Mouse (Mus musculus) hindbrain, embryonic 13.5 days (tissue): ENCODE measurements around the gene Ppp1r12b. TPM values are rescaled to one million over a fixed set of nuclear protein-coding genes. Genes with fewer than 3 reads are reported as not detected.

Experiments
- ATAC-seq: fragments of 200-750 bp; cut with Nextera tagmentation; 2 replicates; pipeline ENCODE4 v1.8.0; 2017; ENCODE audit warnings: moderate TSS enrichment; ENCODE audit not compliant: low FRiP score
- H3K27ac ChIP-seq: fragments of 300-500 bp; sonication (generic); 2 replicates; pipeline ENCODE4 v1.5.1; 2015; ENCODE audit warnings: inconsistent platforms, mild to moderate bottlenecking, moderate library complexity
- H3K27me3 ChIP-seq: fragments of 300-500 bp; sonication (generic); 2 replicates; pipeline ENCODE4 v1.6.1; 2015; ENCODE audit warnings: mild to moderate bottlenecking, inconsistent platforms
- H3K36me3 ChIP-seq: fragments of 300-500 bp; sonication (generic); 2 replicates; pipeline ENCODE4 v1.6.1; 2015; ENCODE audit warnings: mild to moderate bottlenecking, inconsistent platforms
- H3K4me1 ChIP-seq: fragments of 300-500 bp; sonication (generic); replicated peaks from 2 replicates; pipeline ENCODE4 v1.6.1; 2015; ENCODE audit warnings: inconsistent platforms
- H3K4me2 ChIP-seq: fragments of 300-500 bp; sonication (generic); 2 replicates; pipeline ENCODE4 v1.6.1; 2015; ENCODE audit warnings: inconsistent platforms, mild to moderate bottlenecking, moderate library complexity
- H3K4me3 ChIP-seq: fragments of 300-500 bp; sonication (generic); 2 replicates; pipeline ENCODE4 v1.5.1; 2015; ENCODE audit warnings: mild to moderate bottlenecking, inconsistent platforms
- H3K9ac ChIP-seq: fragments of 300-500 bp; sonication (generic); 2 replicates; pipeline ENCODE4 v1.6.1; 2015; ENCODE audit warnings: mild to moderate bottlenecking, inconsistent platforms
- H3K9me3 ChIP-seq: fragments of 300-500 bp; sonication (generic); 2 replicates; pipeline ENCODE4 v1.6.1; 2016; ENCODE audit warnings: inconsistent platforms
- WGBS: fragments of 180-500 bp; shearing (Covaris S2); methylation state at CpG from one replicate; pipeline ENCODE4 v1.1.7; 2015; 5-methylcytosine and 5-hydroxymethylcytosine counted together
- polyA plus RNA-seq: library from polyadenylated mRNA; unstranded; fragments of >200 nt; fragmentation: Nextera tagmentation; extraction: Ambion mirVana; gene quantifications from 2 replicates; pipeline ENCODE4 v1.2.1, GENCODE M21; 2015

Gene Ppp1r12b
- polyA plus RNA-seq, 1 experiment from 2014 or later: 12.4 TPM

DNA sequence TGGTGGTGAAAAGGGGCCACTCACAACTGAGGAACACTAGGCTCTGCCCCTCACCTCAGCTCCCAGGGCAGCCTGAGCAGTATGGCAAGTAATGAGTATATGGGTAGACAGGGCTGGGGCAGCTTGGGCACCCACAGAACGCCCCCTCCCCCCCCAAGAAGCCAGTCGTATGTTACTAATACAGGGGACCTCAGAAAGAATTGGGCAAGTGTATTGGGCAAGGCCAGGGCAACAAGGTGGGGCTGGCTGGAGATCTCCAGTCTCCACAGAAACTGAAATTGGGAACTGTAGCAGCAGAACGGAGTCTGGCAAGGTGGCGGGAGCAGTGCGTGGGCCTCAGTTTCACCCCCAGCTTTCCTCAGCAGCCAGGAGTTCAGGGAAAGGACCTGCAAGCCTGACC is 203.3 kb downstream of the Ppp1r12b start:
- ATAC-seq: no peak
- 0 out of 2 replicates have a peak, but pooled peaks cover 1% of the 10 kb centered on the region for H3K27me3 ChIP-seq
- H3K4me3 ChIP-seq: no peak overlapping the region
- no peak overlapping the region for H3K4me2 ChIP-seq
- 87% methylated on average over 5 of the region's 5 CpGs for WGBS
- peaks cover 58% of the 10 kb centered on the region for H3K4me1 ChIP-seq
- H3K9ac ChIP-seq: no peak overlapping the region
- H3K36me3 ChIP-seq: no peaks in the 10 kb centered on the region
- no peak overlapping the region for H3K27ac ChIP-seq
- H3K9me3 ChIP-seq: no peaks in the 10 kb centered on the region

DNA sequence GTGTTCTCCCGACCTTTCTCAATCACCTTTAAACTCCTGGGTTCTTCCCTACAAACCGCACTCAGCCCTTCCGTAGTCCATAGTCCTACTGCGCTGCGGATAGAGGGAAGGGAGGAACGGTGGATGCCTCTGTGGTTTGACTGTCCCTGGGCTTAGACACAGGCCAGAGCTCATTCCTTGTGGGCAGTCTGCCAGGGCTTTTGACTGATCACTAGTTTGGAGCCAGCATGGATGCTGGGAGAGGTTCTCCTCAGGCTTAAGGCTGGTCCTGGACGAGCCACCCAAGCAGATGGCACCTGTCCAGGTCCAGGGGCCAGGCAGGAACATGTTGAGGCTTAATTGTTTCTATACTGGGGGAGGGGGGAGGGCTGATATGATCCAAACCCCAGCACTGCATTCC is 205.9 kb downstream of the Ppp1r12b start:
- no peak for ATAC-seq
- H3K9ac ChIP-seq: no peak overlapping the region
- no peak overlapping the region for H3K27ac ChIP-seq
- H3K4me2 ChIP-seq: no peak overlapping the region
- H3K4me1 ChIP-seq: peaks cover 32% of the 10 kb centered on the region
- no peak overlapping the region for H3K4me3 ChIP-seq
- no peaks in the 10 kb centered on the region for H3K36me3 ChIP-seq
- WGBS: 85% methylated on average over 7 of the region's 7 CpGs
- no peaks in the 10 kb centered on the region for H3K9me3 ChIP-seq
- 0 out of 2 replicates have a peak, but pooled peaks cover 9% of the 10 kb centered on the region for H3K27me3 ChIP-seq

DNA sequence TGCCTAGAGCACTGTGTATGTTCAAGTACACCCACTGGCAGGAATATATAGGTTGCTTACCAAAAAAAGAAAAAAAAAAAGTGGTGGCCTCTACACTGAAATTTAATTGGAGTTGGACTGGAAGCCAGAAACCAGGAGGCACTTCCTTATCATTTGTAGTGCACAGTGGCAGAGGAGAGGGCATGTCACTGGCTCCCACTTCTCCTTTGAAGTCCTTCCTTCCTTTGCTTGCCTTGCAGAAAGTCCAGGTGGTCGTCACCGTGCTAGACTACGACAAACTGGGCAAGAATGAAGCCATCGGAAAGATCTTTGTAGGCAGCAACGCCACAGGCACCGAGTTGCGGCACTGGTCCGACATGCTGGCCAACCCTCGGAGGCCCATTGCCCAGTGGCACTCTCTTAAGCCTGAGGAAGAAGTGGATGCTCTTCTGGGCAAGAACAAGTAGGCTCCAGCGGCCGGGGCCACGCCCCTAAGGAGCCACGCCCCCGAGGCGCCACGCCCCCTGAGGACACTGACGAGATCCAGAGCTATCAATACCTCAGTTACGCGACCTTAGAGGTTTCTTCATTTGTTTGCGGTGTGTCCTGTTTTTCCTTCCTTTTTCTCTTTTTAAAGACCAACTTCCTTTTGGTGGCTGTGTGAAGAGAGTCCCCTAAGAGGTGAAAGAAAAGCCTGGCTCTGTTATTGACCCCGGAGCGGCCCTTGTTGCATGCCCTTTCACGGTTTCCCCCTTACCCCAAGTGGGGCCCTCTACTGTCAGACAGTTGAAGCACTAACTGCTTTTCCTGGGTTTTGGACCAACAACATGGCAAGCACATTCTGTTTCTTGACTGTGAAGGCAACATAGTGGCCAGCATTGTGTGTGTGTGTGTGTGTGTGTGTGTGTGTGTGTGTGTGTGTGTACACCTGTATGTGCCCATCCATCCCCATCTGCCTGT is 208.2 kb downstream of the Ppp1r12b start:
- H3K4me1 ChIP-seq: peaks cover 13% of the 10 kb centered on the region
- H3K9ac ChIP-seq: no peak overlapping the region
- 21% methylated on average over 23 of the region's 23 CpGs for WGBS
- no peak overlapping the region for H3K4me3 ChIP-seq
- no peak for ATAC-seq
- no peaks in the 10 kb centered on the region for H3K36me3 ChIP-seq
- no peak overlapping the region for H3K4me2 ChIP-seq
- H3K27ac ChIP-seq: no peak overlapping the region
- H3K9me3 ChIP-seq: no peaks in the 10 kb centered on the region
- H3K27me3 ChIP-seq: 0 out of 2 replicates have a peak, but pooled peaks cover 9% of the 10 kb centered on the region

DNA sequence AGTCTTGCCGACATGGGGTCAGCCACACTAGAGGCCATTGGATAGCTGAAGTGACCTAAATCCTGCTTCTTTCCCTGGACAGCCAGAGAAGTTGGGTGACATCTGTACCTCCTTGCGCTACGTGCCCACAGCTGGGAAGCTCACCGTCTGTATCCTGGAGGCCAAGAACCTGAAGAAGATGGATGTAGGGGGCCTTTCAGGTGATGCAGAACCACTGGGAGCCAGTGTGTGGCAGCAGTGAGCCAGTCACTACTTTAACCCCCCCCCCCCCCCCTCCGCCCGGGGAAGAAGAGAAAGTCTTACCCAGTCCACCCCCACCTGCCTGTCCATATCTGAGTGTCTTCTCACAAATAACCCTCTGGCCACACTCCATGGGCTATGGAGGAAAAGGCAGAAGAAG is 210.1 kb downstream of the Ppp1r12b start:
- Histone ChIP-seq H3K27ac (no peak overlapping the region), H3K36me3 (no peaks in the 10 kb centered on the region), H3K27me3 (0 out of 2 replicates have a peak, but pooled peaks cover 9% of the 10 kb centered on the region), H3K9me3 (no peaks in the 10 kb centered on the region), H3K9ac (no peak overlapping the region), H3K4me3 (no peak overlapping the region), H3K4me1 (peaks cover 8% of the 10 kb centered on the region; the same call in 1 of the 2 replicates), H3K4me2 (no peak overlapping the region)
- ATAC-seq: no peak
- 67% methylated on average over 6 of the region's 6 CpGs for WGBS

DNA sequence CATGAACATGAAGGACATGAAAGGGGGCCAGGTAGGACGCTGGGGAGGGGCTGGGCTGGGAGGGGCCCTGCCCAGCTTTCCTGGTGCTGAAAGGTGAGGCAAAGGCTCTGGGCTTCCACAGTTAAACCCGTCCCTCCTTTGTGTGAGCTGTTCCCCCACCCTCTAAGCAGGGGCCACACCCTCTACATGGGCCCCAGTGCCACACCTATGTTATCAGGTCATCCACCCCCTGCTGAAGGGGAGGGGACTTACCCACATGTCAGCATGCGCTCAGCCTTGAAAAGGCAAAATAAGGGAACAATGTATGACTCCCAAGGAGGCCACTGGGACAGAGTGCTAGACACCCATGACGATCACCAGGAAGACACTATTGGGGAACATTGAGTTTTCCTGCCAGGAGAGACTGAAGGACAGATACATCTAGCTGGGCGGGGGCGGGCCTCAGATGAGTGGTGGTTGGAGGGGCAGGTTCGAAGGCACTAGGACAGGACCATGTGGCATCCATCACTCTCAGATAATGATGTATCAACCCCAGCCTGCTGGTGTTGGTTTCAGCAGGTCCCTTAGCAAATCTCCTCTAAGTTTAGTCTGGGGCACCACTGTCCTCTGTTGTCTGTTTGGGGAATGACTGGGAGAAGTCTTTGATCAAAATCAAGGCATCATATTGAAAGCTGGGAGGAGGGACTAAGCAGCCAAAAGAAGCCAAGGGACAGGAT is 213.6 kb downstream of the Ppp1r12b start:
- 0 out of 2 replicates have a peak, but pooled peaks cover 6% of the 10 kb centered on the region for H3K27me3 ChIP-seq
- no peak overlapping the region for H3K9ac ChIP-seq
- H3K36me3 ChIP-seq: no peaks in the 10 kb centered on the region
- no peak overlapping the region for H3K4me2 ChIP-seq
- peaks cover 5% of the 10 kb centered on the region; the same call in 1 of the 2 replicates for H3K4me1 ChIP-seq
- WGBS: 85% methylated on average over 7 of the region's 7 CpGs
- no peak for ATAC-seq
- H3K9me3 ChIP-seq: no peaks in the 10 kb centered on the region
- no peak overlapping the region for H3K4me3 ChIP-seq
- H3K27ac ChIP-seq: no peak overlapping the region

DNA sequence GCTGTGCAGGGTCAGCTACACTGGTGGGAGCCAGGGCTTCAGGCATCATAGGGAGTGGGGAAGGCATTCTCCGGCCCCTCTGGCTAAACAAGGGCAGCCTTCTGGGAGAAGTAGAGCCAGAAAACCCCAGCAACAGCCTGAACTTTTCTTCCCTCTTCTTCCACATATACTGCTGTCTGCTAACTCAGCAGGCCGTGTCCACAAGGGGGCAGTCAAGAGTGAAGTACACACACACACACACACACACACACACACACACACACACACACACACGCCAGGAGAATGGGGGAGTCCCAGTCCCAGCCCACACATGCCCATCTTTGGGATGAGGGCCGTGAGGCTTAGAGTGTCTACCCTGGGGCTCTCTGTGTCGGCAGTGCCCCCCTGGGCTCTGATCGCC is 214.3 kb downstream of the Ppp1r12b start:
- Histone ChIP-seq H3K27ac (no peak overlapping the region), H3K9ac (no peak overlapping the region), H3K36me3 (no peaks in the 10 kb centered on the region), H3K4me2 (no peak overlapping the region), H3K9me3 (no peaks in the 10 kb centered on the region), H3K4me3 (no peak overlapping the region), H3K4me1 (peaks cover 5% of the 10 kb centered on the region; the same call in 1 of the 2 replicates), H3K27me3 (0 out of 2 replicates have a peak, but pooled peaks cover under 1% of the 10 kb centered on the region)
- WGBS: 75% methylated on average over 6 of the region's 6 CpGs
- no peak for ATAC-seq

DNA sequence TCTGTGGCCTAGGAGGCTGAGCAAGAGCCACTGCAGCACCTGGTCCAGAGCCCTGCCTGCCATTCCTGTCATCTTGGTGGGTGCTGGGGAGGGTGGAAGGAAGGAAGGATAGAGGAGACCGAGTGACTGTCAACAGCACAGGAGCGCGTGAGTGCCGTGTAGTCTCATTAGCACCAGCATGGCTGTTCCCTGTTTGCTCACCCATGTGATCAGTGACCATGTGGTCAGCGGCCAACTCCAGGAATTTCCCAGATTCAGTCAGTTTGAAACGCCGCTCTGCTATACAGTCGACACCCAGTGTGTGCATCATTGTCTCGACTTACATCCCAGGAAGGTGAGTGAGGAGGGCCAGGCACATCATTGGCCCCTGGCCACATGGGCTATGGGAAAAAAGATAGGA is 218.3 kb downstream of the Ppp1r12b start:
- Histone ChIP-seq H3K4me1 (peaks cover 5% of the 10 kb centered on the region; the same call in 1 of the 2 replicates), H3K9ac (0 out of 2 replicates have a peak overlapping the region, but pooled peaks have one; percentile 13), H3K4me2 (no peak overlapping the region), H3K36me3 (no peaks in the 10 kb centered on the region), H3K27ac (no peak overlapping the region), H3K9me3 (no peaks in the 10 kb centered on the region), H3K27me3 (no peaks in the 10 kb centered on the region), H3K4me3 (no peak overlapping the region)
- ATAC-seq: 0 out of 2 replicates have a peak, but pooled peaks have one; percentile 39
- 69% methylated on average over 9 of the region's 9 CpGs for WGBS

DNA sequence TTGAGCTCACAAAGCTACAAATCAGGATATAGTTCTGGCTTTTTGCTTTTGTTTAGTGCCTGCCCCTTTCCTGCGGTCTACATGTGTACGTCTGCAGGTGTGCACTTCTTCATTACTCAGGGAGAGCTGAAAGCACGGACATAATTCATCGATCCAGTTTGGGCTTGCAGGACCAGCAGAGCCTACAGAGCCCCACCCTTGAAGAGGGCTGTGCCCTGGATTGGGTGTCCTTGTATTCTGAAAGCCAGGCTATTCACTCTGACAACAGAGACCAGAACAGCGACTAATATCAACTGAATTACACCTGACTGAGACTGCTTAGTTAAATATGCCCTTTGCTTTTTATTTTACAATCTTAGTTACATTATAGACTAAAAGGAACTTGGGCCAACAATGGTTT is 222.1 kb downstream of the Ppp1r12b start:
- H3K9me3 ChIP-seq: no peaks in the 10 kb centered on the region
- H3K36me3 ChIP-seq: no peaks in the 10 kb centered on the region
- peaks cover 5% of the 10 kb centered on the region; the same call in 1 of the 2 replicates for H3K4me1 ChIP-seq
- no peak overlapping the region for H3K27ac ChIP-seq
- H3K4me3 ChIP-seq: no peak overlapping the region
- ATAC-seq: no peak
- H3K27me3 ChIP-seq: no peaks in the 10 kb centered on the region
- no peak overlapping the region for H3K9ac ChIP-seq
- H3K4me2 ChIP-seq: no peak overlapping the region
- WGBS: 86% methylated on average over 5 of the region's 5 CpGs

DNA sequence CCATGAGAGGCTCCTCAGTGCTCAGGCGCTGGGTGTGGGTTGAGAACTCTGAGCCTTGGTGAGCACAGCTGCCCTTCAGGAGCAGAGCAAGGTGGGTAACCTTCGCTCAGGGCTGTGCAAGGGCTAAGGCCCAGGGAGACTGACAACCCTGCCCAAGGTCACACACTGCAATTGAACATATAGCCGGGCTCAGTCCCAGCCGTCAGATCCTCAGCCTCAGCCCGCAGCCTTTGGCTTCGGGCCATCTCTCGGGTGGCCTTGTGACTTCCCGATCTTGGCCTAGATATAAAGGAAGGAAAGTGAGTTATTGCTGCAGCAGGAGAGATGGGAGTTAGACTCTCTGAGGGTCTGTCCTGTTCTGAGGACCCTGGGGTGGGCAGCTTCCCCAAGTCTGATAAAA is 228.5 kb downstream of the Ppp1r12b start:
- ATAC-seq: no peak
- H3K27ac ChIP-seq: no peak overlapping the region
- no peaks in the 10 kb centered on the region for H3K36me3 ChIP-seq
- no peak overlapping the region for H3K9ac ChIP-seq
- H3K4me3 ChIP-seq: no peak overlapping the region
- WGBS: 81% methylated on average over 8 of the region's 8 CpGs
- H3K9me3 ChIP-seq: no peaks in the 10 kb centered on the region
- H3K4me2 ChIP-seq: no peak overlapping the region
- H3K4me1 ChIP-seq: 0 out of 2 replicates have a peak, but pooled peaks cover 5% of the 10 kb centered on the region
- H3K27me3 ChIP-seq: no peaks in the 10 kb centered on the region

DNA sequence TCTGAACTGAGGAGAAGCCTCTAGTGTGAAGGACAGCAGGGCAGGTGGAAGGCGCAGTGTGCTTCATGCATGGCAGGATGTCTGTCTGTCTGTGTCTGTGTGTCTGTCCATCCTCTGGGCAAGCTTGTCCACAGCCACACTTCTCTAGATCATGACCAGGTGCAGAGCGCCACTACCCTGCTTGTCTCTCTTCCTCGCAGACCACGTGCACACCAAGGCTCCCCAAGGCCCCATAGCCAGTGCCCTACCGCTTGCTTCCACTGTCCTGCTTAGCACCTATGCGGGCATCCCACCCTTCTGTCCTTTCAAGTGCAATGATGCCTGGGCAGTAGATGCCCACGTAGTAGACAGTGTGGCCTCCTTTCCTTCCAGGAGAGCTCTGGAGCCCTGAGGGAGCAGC is 229.3 kb downstream of the Ppp1r12b start:
- no peak overlapping the region for H3K4me3 ChIP-seq
- no peak overlapping the region for H3K9ac ChIP-seq
- no peak overlapping the region for H3K4me2 ChIP-seq
- H3K4me1 ChIP-seq: 0 out of 2 replicates have a peak, but pooled peaks cover 5% of the 10 kb centered on the region
- no peaks in the 10 kb centered on the region for H3K27me3 ChIP-seq
- H3K9me3 ChIP-seq: no peaks in the 10 kb centered on the region
- no peak overlapping the region for H3K27ac ChIP-seq
- ATAC-seq: no peak
- H3K36me3 ChIP-seq: no peaks in the 10 kb centered on the region
- WGBS: 93% methylated on average over 7 of the region's 7 CpGs

DNA sequence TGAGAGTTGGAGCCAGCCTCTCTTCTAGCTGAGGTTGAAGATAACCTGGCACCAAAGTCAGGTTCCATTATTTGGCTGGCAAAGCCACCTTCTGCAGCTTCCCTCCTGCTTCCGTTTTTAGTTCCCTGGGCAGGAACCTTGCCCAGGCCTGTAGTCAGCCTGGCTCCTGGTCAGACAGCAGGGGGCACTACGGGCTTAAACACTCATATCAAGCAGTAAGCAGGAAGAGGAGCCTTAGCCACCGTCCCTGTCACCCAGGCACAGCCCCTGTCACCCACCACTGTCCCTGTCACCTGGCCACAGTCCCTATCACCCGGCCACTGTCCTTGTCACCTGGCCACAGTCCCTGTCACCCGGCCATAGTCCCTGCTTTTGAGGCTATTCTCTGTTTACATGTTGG is 230.5 kb downstream of the Ppp1r12b start:
- WGBS: 58% methylated on average over 5 of the region's 5 CpGs
- H3K27ac ChIP-seq: no peak overlapping the region
- H3K9ac ChIP-seq: no peak overlapping the region
- H3K36me3 ChIP-seq: no peaks in the 10 kb centered on the region
- H3K4me1 ChIP-seq: 0 out of 2 replicates have a peak, but pooled peaks cover 5% of the 10 kb centered on the region
- H3K27me3 ChIP-seq: no peaks in the 10 kb centered on the region
- no peaks in the 10 kb centered on the region for H3K9me3 ChIP-seq
- no peak for ATAC-seq
- H3K4me3 ChIP-seq: no peak overlapping the region
- no peak overlapping the region for H3K4me2 ChIP-seq

DNA sequence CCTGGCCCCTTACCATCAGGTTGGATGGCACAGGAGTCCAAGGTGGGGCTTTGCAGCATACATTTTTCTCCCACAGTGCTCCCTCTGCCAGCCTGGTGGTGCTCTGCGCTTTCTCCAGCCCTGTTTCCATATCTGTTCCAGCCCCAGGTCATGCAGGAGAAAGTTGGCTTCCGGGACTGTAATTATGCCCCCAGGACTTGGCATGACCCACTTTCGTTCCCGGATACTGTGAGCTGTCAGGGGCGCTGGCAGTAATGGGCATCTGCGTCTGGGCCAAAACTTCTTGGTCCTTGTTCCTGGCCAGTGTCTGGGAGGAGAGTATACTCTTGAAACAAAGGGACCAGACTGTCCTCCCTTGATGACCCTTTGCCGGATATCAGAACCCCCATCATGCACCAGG is 232.9 kb downstream of the Ppp1r12b start:
- Histone ChIP-seq H3K27me3 (no peaks in the 10 kb centered on the region), H3K4me3 (no peak overlapping the region), H3K9me3 (no peaks in the 10 kb centered on the region), H3K27ac (no peak overlapping the region), H3K4me1 (peaks cover 17% of the 10 kb centered on the region), H3K4me2 (no peak overlapping the region), H3K9ac (no peak overlapping the region), H3K36me3 (no peaks in the 10 kb centered on the region)
- no peak for ATAC-seq
- 85% methylated on average over 7 of the region's 7 CpGs for WGBS
